Mouse (Mus musculus) brown adipose tissue, adult 24 weeks (tissue): ENCODE data around the gene Ppp1r12b. TPM values are rescaled to one million over a fixed set of nuclear protein-coding genes. Genes with fewer than 3 reads are reported as not detected.

Source experiments
- H3K27ac ChIP-seq: fragments of 200-500 bp; replicated peaks from 2 replicates; pipeline ENCODE4 v1.5.1; 2012; ENCODE audit warnings: low read depth, mild to moderate bottlenecking, low read length
- H3K4me1 ChIP-seq: fragments of 200-500 bp; 2 replicates; pipeline ENCODE4 v1.6.1; 2012; ENCODE audit warnings: low read length, mixed read lengths; ENCODE audit not compliant: control insufficient read depth, insufficient read depth, insufficient read length
- H3K4me3 ChIP-seq: fragments of 200-500 bp; 2 replicates; pipeline ENCODE4 v1.5.1; 2012; ENCODE audit warnings: low read depth, mild to moderate bottlenecking, low read length, moderate library complexity; ENCODE audit not compliant: insufficient read depth
- polyA plus RNA-seq: library from polyadenylated mRNA; stranded (reverse); fragments of >200 nt; gene quantifications from 2 replicates; pipeline ENCODE4 v1.2.4, GENCODE M21; 2012; ENCODE audit not compliant: missing spikeins, insufficient read depth, insufficient read length

Ppp1r12b gene
- polyA plus RNA-seq, 1 experiment: 4.8 TPM

GRCm38 (mm10) chr1:134909442-134909841 lies 46.3 kb downstream of the Ppp1r12b start:
- Histone ChIP-seq H3K27ac (no peak overlapping the region), H3K4me1 (peaks cover 3% of the 10 kb centered on the region; the same call in 1 of the 2 replicates), H3K4me3 (no peak overlapping the region)

GRCm38 (mm10) chr1:134902051-134902619 lies 53.6 kb downstream of the Ppp1r12b start:
- Histone ChIP-seq H3K4me1 (no peaks in the 10 kb centered on the region), H3K4me3 (no peak overlapping the region), H3K27ac (no peak overlapping the region)

- Histone ChIP-seq H3K27ac (no peak overlapping the region), H3K4me3 (no peak overlapping the region), H3K4me1 (no peaks in the 10 kb centered on the region)
Measured at GRCm38 (mm10) chr1:134896008-134896407, 59.7 kb downstream of the Ppp1r12b start.

- no peak overlapping the region for H3K4me3 ChIP-seq
- H3K4me1 ChIP-seq: no peaks in the 10 kb centered on the region
- no peak overlapping the region for H3K27ac ChIP-seq
Measured at GRCm38 (mm10) chr1:134894803-134895202, 60.9 kb downstream of the Ppp1r12b start.

- no peak overlapping the region for H3K4me3 ChIP-seq
- no peak overlapping the region for H3K27ac ChIP-seq
- no peaks in the 10 kb centered on the region for H3K4me1 ChIP-seq
Measured at GRCm38 (mm10) chr1:134891916-134892315, 63.8 kb downstream of the Ppp1r12b start.

- Histone ChIP-seq H3K4me3 (no peak overlapping the region), H3K27ac (no peak overlapping the region), H3K4me1 (no peaks in the 10 kb centered on the region)
Measured at GRCm38 (mm10) chr1:134889629-134890028, 66.1 kb downstream of the Ppp1r12b start.

GRCm38 (mm10) chr1:134875800-134876199 lies 79.9 kb downstream of the Ppp1r12b start:
- Histone ChIP-seq H3K4me3 (no peak overlapping the region), H3K4me1 (no peaks in the 10 kb centered on the region), H3K27ac (no peak overlapping the region)

- Histone ChIP-seq H3K4me1 (no peaks in the 10 kb centered on the region), H3K27ac (no peak overlapping the region), H3K4me3 (no peak overlapping the region)
Measured at GRCm38 (mm10) chr1:134872678-134873077, 83.1 kb downstream of the Ppp1r12b start.

GRCm38 (mm10) chr1:134866426-134866825 lies 89.3 kb downstream of the Ppp1r12b start:
- H3K4me1 ChIP-seq: no peaks in the 10 kb centered on the region
- no peak overlapping the region for H3K27ac ChIP-seq
- no peak overlapping the region for H3K4me3 ChIP-seq

- no peak overlapping the region for H3K27ac ChIP-seq
- H3K4me1 ChIP-seq: no peaks in the 10 kb centered on the region
- no peak overlapping the region for H3K4me3 ChIP-seq
Measured at GRCm38 (mm10) chr1:134865552-134865951, 90.2 kb downstream of the Ppp1r12b start.

GRCm38 (mm10) chr1:134860538-134860937 lies 95.2 kb downstream of the Ppp1r12b start:
- no peaks in the 10 kb centered on the region for H3K4me1 ChIP-seq
- no peak overlapping the region for H3K4me3 ChIP-seq
- H3K27ac ChIP-seq: no peak overlapping the region

- H3K4me3 ChIP-seq: no peak overlapping the region
- H3K4me1 ChIP-seq: no peaks in the 10 kb centered on the region
- H3K27ac ChIP-seq: no peak overlapping the region
Measured at GRCm38 (mm10) chr1:134858344-134859053, 97.2 kb downstream of the Ppp1r12b start.

GRCm38 (mm10) chr1:134854325-134854982 lies 101.3 kb downstream of the Ppp1r12b start:
- Histone ChIP-seq H3K4me1 (no peaks in the 10 kb centered on the region), H3K27ac (no peak overlapping the region), H3K4me3 (no peak overlapping the region)

- Histone ChIP-seq H3K4me1 (no peaks in the 10 kb centered on the region), H3K27ac (no peak overlapping the region), H3K4me3 (no peak overlapping the region)
Measured at GRCm38 (mm10) chr1:134852797-134853196, 102.9 kb downstream of the Ppp1r12b start.

- Histone ChIP-seq H3K4me3 (no peak overlapping the region), H3K4me1 (no peaks in the 10 kb centered on the region), H3K27ac (no peak overlapping the region)
Measured at GRCm38 (mm10) chr1:134851211-134851610, 104.5 kb downstream of the Ppp1r12b start.

- H3K27ac ChIP-seq: no peak overlapping the region
- H3K4me3 ChIP-seq: no peak overlapping the region
- H3K4me1 ChIP-seq: no peaks in the 10 kb centered on the region
Measured at GRCm38 (mm10) chr1:134850361-134850760, 105.4 kb downstream of the Ppp1r12b start.
